ENCODE assay signal across 19 mouse cellular contexts in the genomic region with DNA sequence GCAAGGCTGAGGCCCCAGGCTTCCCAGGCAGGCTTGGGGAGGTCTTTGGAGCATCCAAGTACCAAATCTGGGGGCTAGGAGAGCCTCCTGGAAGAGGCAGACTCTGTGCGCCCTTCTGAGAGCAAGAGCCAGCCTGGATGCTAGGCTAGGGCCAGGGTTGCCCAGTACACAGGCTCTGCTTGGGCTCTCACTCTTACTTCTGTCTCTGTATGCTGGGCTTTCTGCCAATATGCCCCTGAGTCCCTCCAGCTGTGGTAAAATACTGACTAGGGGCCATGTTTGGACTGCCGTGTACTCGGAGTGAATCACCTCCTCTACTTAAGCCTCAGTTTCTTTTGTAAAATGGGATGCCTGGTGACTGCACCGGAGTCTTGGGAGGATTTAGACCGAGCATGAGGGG. TPM values are rescaled to one million over a fixed set of nuclear protein-coding genes. Genes with fewer than 3 reads are reported as not detected.
DNase-seq lines count a peak whose midpoint lies in the region; ATAC-seq and TF ChIP-seq lines count a peak whose summit lies in the region.
"Had no signal": no experiment of that assay in that cellular context is flagged by ENCODE, and none has a peak within 500 bp of the region (broad histone marks: within the 10 kb centered on the region; RNA-seq: fewer than 3 reads in every experiment).

No protein-coding gene starts in this region.

- H3K9me3 ChIP-seq in lung, embryonic 14.5 days (ENCODE audit: low read depth, low read length) = no peaks in the 10 kb centered on the region
- H3K9me3 ChIP-seq in intestine, embryonic 15.5 days = no peaks in the 10 kb centered on the region
- H3K9me3 ChIP-seq in liver, embryonic 11.5 days (ENCODE audit: control insufficient read depth, low read length) = no peaks in the 10 kb centered on the region
- H3K9me3 ChIP-seq: embryonic facial prominence, embryonic 12.5 days; forebrain, embryonic 15.5 days; heart, embryonic 15.5 days; hindbrain, embryonic 10.5 days; hindbrain, embryonic 15.5 days had no signal

- no peak overlapping the region for H3K4me3 ChIP-seq in lung, embryonic 14.5 days (ENCODE audit: low read depth, low read length)
- no peak overlapping the region for H3K4me3 ChIP-seq in intestine, embryonic 15.5 days (replicated peaks)
- peak overlapping the region; percentile 90 for H3K4me3 ChIP-seq in small intestine, adult 2 months (ENCODE audit: low read depth, low read length)
- no peak overlapping the region for H3K4me3 ChIP-seq in liver, embryonic 11.5 days (ENCODE audit: low read depth, low read length)
- H3K4me3 ChIP-seq: embryonic facial prominence, embryonic 12.5 days; forebrain, embryonic 15.5 days; heart, embryonic 15.5 days; hindbrain, embryonic 10.5 days; hindbrain, embryonic 15.5 days had no signal

- no peaks in the 10 kb centered on the region for H3K27me3 ChIP-seq in lung, embryonic 14.5 days (ENCODE audit: insufficient read depth, low read length)
- no peaks in the 10 kb centered on the region for H3K27me3 ChIP-seq in intestine, embryonic 15.5 days (replicated peaks)
- no peaks in the 10 kb centered on the region for H3K27me3 ChIP-seq in small intestine, adult 2 months (ENCODE audit: control insufficient read depth, insufficient read depth, low read length)
- H3K27me3 ChIP-seq in liver, embryonic 11.5 days (replicated peaks; ENCODE audit: control insufficient read depth, insufficient read depth, low read length) = no peaks in the 10 kb centered on the region
- H3K27me3 ChIP-seq: CH12.LX; heart, embryonic 15.5 days had no signal

- WGBS in lung, embryonic 14.5 days = 52% methylated on average over 5 of the region's 5 CpGs
- WGBS in intestine, embryonic 15.5 days = 67% methylated on average over 5 of the region's 5 CpGs
- 79% methylated on average over 5 of the region's 5 CpGs for WGBS in small intestine, adult 2 months
- 90% methylated on average over 5 of the region's 5 CpGs for WGBS in liver, embryonic 11.5 days

- H3K36me3 ChIP-seq in lung, embryonic 14.5 days (ENCODE audit: insufficient read depth) = peaks cover 31% of the 10 kb centered on the region
- H3K36me3 ChIP-seq in intestine, embryonic 15.5 days = peaks cover 8% of the 10 kb centered on the region; the same call in 1 of the 2 replicates
- H3K36me3 ChIP-seq in small intestine, adult 2 months (ENCODE audit: control insufficient read depth, insufficient read depth, low read length) = peaks cover 20% of the 10 kb centered on the region
- H3K36me3 ChIP-seq in liver, embryonic 11.5 days (ENCODE audit: control insufficient read depth, insufficient read depth, low read length) = peaks cover 12% of the 10 kb centered on the region; the same call in 1 of the 2 replicates

- no peak for ATAC-seq in lung, embryonic 14.5 days (ENCODE audit: insufficient read depth)
- ATAC-seq in intestine, embryonic 15.5 days = no peak
- ATAC-seq in liver, embryonic 11.5 days (replicated peaks; ENCODE audit: low FRiP score) = no peak
- ATAC-seq: forebrain, embryonic 15.5 days had no signal

- no peak overlapping the region for H3K27ac ChIP-seq in lung, embryonic 14.5 days (ENCODE audit: low read depth)
- peak overlapping the region; percentile 44; the same call in 1 of the 2 replicates for H3K27ac ChIP-seq in intestine, embryonic 15.5 days
- peak overlapping the region; percentile 100 for H3K27ac ChIP-seq in small intestine, adult 2 months (ENCODE audit: insufficient read depth, low read depth, low read length)
- no peak overlapping the region for H3K27ac ChIP-seq in liver, embryonic 11.5 days (ENCODE audit: low read depth, low read length)
- H3K27ac ChIP-seq: embryonic facial prominence, embryonic 12.5 days; forebrain, embryonic 15.5 days; heart, embryonic 15.5 days; hindbrain, embryonic 10.5 days; hindbrain, embryonic 15.5 days had no signal

- H3K9ac ChIP-seq in lung, embryonic 14.5 days = no peak overlapping the region
- no peak overlapping the region for H3K9ac ChIP-seq in intestine, embryonic 15.5 days
- H3K9ac ChIP-seq in liver, embryonic 11.5 days (ENCODE audit: low read depth, low read length) = no peak overlapping the region
- H3K9ac ChIP-seq: embryonic facial prominence, embryonic 12.5 days; forebrain, embryonic 15.5 days; heart, embryonic 15.5 days; hindbrain, embryonic 15.5 days had no signal

- H3K4me2 ChIP-seq in lung, embryonic 14.5 days = no peak overlapping the region
- peak overlapping the region; percentile 56 for H3K4me2 ChIP-seq in intestine, embryonic 15.5 days (replicated peaks)
- no peak overlapping the region for H3K4me2 ChIP-seq in liver, embryonic 11.5 days
- H3K4me2 ChIP-seq: embryonic facial prominence, embryonic 12.5 days; forebrain, embryonic 15.5 days; heart, embryonic 15.5 days; hindbrain, embryonic 15.5 days had no signal

- peak; percentile 81 for DNase-seq in lung, embryonic 14.5 days
- DNase-seq in lung, postnatal 14 days = no peak
- peak; percentile 51 for DNase-seq in lung, postnatal 10 days
- DNase-seq in lung, postnatal 4 days = no peak
- DNase-seq in liver, embryonic 11.5 days (ENCODE audit: low spot score) = no peak
- DNase-seq: adrenal gland, postnatal 10 days; cerebellum, adult 11 months; cerebellum, adult 8-10 months; cerebellum, postnatal 14 days; embryo, embryonic 11 days; gastrocnemius, postnatal 36 days had no signal

- no peak for TF ChIP-seq CTCF in lung, embryonic 14.5 days (IDR thresholded peaks at IDR 0.05; ENCODE audit: low read depth)
- no peak for TF ChIP-seq CTCF in small intestine, adult 2 months (IDR thresholded peaks at IDR 0.05; ENCODE audit: extremely low read depth, insufficient read length, insufficient replicate concordance, low read depth, low read length)

- 0 out of 2 replicates have a peak, but pooled peaks have one; percentile 5 for TF ChIP-seq POLR2A in small intestine, adult 2 months (IDR thresholded peaks at IDR 0.05; ENCODE audit: low read depth, low read length)

- peaks cover 14% of the 10 kb centered on the region; the same call in 1 of the 2 replicates for H3K4me1 ChIP-seq in lung, embryonic 14.5 days (ENCODE audit: insufficient read depth)
- peaks cover 18% of the 10 kb centered on the region for H3K4me1 ChIP-seq in intestine, embryonic 15.5 days (replicated peaks)
- peaks cover 20% of the 10 kb centered on the region for H3K4me1 ChIP-seq in small intestine, adult 2 months (ENCODE audit: control insufficient read depth, insufficient read depth, insufficient read length, low read length)
- peaks cover 15% of the 10 kb centered on the region for H3K4me1 ChIP-seq in liver, embryonic 11.5 days (replicated peaks; ENCODE audit: control insufficient read depth, insufficient read depth, low read length)
- H3K4me1 ChIP-seq: forebrain, embryonic 15.5 days had no signal

RNA-seq across cellular contexts. Expression of a gene that starts 2.3 kb away (rescaled TPM):
- 4.6 and 4.7 TPM in 2 replicates for polyA plus RNA-seq in lung, embryonic 14.5 days (2014; fragmentation: Nextera tagmentation; extraction: Ambion mirVana)
- 178 and 182 TPM in 2 replicates for polyA plus RNA-seq in intestine, embryonic 15.5 days (2015; fragmentation: Nextera tagmentation; extraction: Ambion mirVana)
- 287 and 852 TPM in 2 replicates for polyA plus RNA-seq in small intestine, adult 2 months (2012; rRNA removed)
- polyA plus RNA-seq in liver, embryonic 11.5 days (2014; fragmentation: Nextera tagmentation; extraction: Ambion mirVana) = 3.2 and 4.4 TPM in 2 replicates

RNA-seq across cellular contexts. Expression of a gene that starts 7.9 kb away (rescaled TPM):
- polyA plus RNA-seq in lung, embryonic 14.5 days (2014; fragmentation: Nextera tagmentation; extraction: Ambion mirVana) = 121 and 123 TPM in 2 replicates
- 77.7 and 86.6 TPM in 2 replicates for polyA plus RNA-seq in intestine, embryonic 15.5 days (2015; fragmentation: Nextera tagmentation; extraction: Ambion mirVana)
- 41.8 and 49.8 TPM in 2 replicates for polyA plus RNA-seq in small intestine, adult 2 months (2012; rRNA removed)
- 95.7 and 101 TPM in 2 replicates for polyA plus RNA-seq in liver, embryonic 11.5 days (2014; fragmentation: Nextera tagmentation; extraction: Ambion mirVana)

RNA-seq across cellular contexts. Expression of a gene that starts 13.7 kb away (rescaled TPM):
- polyA plus RNA-seq in lung, embryonic 14.5 days (2014; fragmentation: Nextera tagmentation; extraction: Ambion mirVana) = 0.84 and 1.1 TPM in 2 replicates
- 1.9 and 2.2 TPM in 2 replicates for polyA plus RNA-seq in intestine, embryonic 15.5 days (2015; fragmentation: Nextera tagmentation; extraction: Ambion mirVana)
- polyA plus RNA-seq in small intestine, adult 2 months (2012; rRNA removed) = 23.4 and 42.4 TPM in 2 replicates
- 2.0 and 2.6 TPM in 2 replicates for polyA plus RNA-seq in liver, embryonic 11.5 days (2014; fragmentation: Nextera tagmentation; extraction: Ambion mirVana)

RNA-seq across cellular contexts. Expression of a gene that starts 32.2 kb away (rescaled TPM):
- polyA plus RNA-seq in lung, embryonic 14.5 days (2014; fragmentation: Nextera tagmentation; extraction: Ambion mirVana) = 0.57 and 0.87 TPM in 2 replicates
- 0.81 and 0.99 TPM in 2 replicates for polyA plus RNA-seq in intestine, embryonic 15.5 days (2015; fragmentation: Nextera tagmentation; extraction: Ambion mirVana)
- polyA plus RNA-seq in small intestine, adult 2 months (2012; rRNA removed) = 0.32 and 0.53 TPM in 2 replicates
- polyA plus RNA-seq in liver, embryonic 11.5 days (2014; fragmentation: Nextera tagmentation; extraction: Ambion mirVana) = 0.31 and 0.64 TPM in 2 replicates

RNA-seq across cellular contexts. Expression of a gene that starts 35.7 kb away (rescaled TPM):
- 243 and 265 TPM in 2 replicates for polyA plus RNA-seq in lung, embryonic 14.5 days (2014; fragmentation: Nextera tagmentation; extraction: Ambion mirVana)
- polyA plus RNA-seq in intestine, embryonic 15.5 days (2015; fragmentation: Nextera tagmentation; extraction: Ambion mirVana) = 633 and 716 TPM in 2 replicates
- 663 and 1,754 TPM in 2 replicates for polyA plus RNA-seq in small intestine, adult 2 months (2012; rRNA removed)
- 51.6 and 53.7 TPM in 2 replicates for polyA plus RNA-seq in liver, embryonic 11.5 days (2014; fragmentation: Nextera tagmentation; extraction: Ambion mirVana)

Comparison
In these comparisons a context has a peak if more than half of its experiments do, and no peak if none do; other contexts are left out.
1. DNase-seq: peak in lung, embryonic 14.5 days (single experiment) and lung, postnatal 10 days (single experiment); none in lung, postnatal 14 days (single experiment), lung, postnatal 4 days (0 of 2) and liver, embryonic 11.5 days (single experiment).
2. H3K27ac ChIP-seq: peak in intestine, embryonic 15.5 days (single experiment) and small intestine, adult 2 months (single experiment); none in lung, embryonic 14.5 days (single experiment) and liver, embryonic 11.5 days (single experiment).
3. RNA of a gene that starts 2.3 kb away (polyA plus RNA-seq): 287 to 852 TPM in small intestine, adult 2 months and 178 to 182 TPM in intestine, embryonic 15.5 days; 4.6 to 4.7 TPM in lung, embryonic 14.5 days and 3.2 to 4.4 TPM in liver, embryonic 11.5 days; every median in the first group is over 10 times any median in the second.